Mouse (Mus musculus): ENCODE measurements around the gene Msrb1.

DNA sequence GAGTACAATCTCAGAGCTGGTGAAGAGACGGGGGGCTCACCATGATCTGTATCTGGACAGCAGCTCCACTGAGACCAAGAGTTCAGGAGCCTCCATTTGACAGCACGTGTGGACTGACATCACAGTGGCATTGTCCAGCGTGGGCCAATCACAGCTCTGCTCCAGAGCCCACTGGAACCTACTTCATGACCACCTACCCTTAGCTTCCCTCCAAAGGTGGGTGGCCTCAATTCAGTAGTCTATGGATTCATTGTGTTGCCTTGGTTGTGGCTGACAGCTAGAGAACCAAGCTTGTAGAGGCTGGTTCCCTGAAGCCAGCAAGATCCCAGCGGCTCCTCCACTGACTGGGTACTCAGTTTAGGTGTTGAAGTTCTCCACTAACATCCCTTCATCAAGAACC, 18.5 kb upstream of the Msrb1 start, which contains the start of the genes Rnf151 and Rps2:
- TF ChIP-seq CTCF (conservative IDR thresholded peaks at IDR 0.05; ENCODE audit: low read length) (no peak), NANOG (IDR thresholded peaks at IDR 0.05; ENCODE audit: borderline replicate concordance, low read length) (no peak), POU5F1 (IDR thresholded peaks at IDR 0.05; ENCODE audit: borderline replicate concordance, low read length) (no peak)
